Comparison of ENCODE assay signal across 16 mouse cellular contexts in genomic region chr3:121364388-121364787, GRCm38 (mm10).
A peak's percentile ranks its signal among the peaks of the same experiment; 100 is the strongest.
DNase-seq lines count a peak whose midpoint lies in the region; ATAC-seq and TF ChIP-seq lines count a peak whose summit lies in the region.
"Had no signal": no experiment of that assay in that cellular context is flagged by ENCODE, and none has a peak within 500 bp of the region (broad histone marks: within the 10 kb centered on the region; RNA-seq: fewer than 3 reads in every experiment).

No protein-coding gene starts in this region.

- H3K9me3 ChIP-seq in heart, postnatal 0 days (replicated peaks; ENCODE audit: control insufficient read depth, low read length) = no peaks in the 10 kb centered on the region
- H3K9me3 ChIP-seq in lung, embryonic 15.5 days = no peaks in the 10 kb centered on the region
- no peaks in the 10 kb centered on the region for H3K9me3 ChIP-seq in embryonic facial prominence, embryonic 13.5 days
- no peaks in the 10 kb centered on the region for H3K9me3 ChIP-seq in limb, embryonic 12.5 days
- H3K9me3 ChIP-seq: intestine, embryonic 15.5 days; liver, embryonic 12.5 days had no signal

- WGBS in heart, postnatal 0 days = 65% methylated on average over 4 of the region's 4 CpGs
- WGBS in lung, embryonic 15.5 days = 75% methylated on average over 4 of the region's 4 CpGs
- 23% methylated on average over 4 of the region's 4 CpGs for WGBS in embryonic facial prominence, embryonic 13.5 days
- 36% methylated on average over 4 of the region's 4 CpGs for WGBS in limb, embryonic 12.5 days

- H3K4me2 ChIP-seq in heart, postnatal 0 days (ENCODE audit: low read depth, low read length) = no peak overlapping the region
- H3K4me2 ChIP-seq in lung, embryonic 15.5 days = no peak overlapping the region
- H3K4me2 ChIP-seq in embryonic facial prominence, embryonic 13.5 days = no peak overlapping the region
- H3K4me2 ChIP-seq in limb, embryonic 12.5 days = no peak overlapping the region
- H3K4me2 ChIP-seq: heart, embryonic 11.5 days; hindbrain, embryonic 14.5 days; intestine, embryonic 15.5 days; liver, embryonic 12.5 days had no signal

- H3K4me3 ChIP-seq in heart, postnatal 0 days (ENCODE audit: low read depth, low read length) = no peak overlapping the region
- H3K4me3 ChIP-seq in lung, embryonic 15.5 days = no peak overlapping the region
- no peak overlapping the region for H3K4me3 ChIP-seq in embryonic facial prominence, embryonic 13.5 days
- no peak overlapping the region for H3K4me3 ChIP-seq in limb, embryonic 12.5 days (replicated peaks)
- H3K4me3 ChIP-seq: intestine, embryonic 15.5 days; liver, embryonic 12.5 days had no signal

- no peak for DNase-seq in heart, postnatal 0 days (ENCODE audit: low spot score)
- no peak for DNase-seq in heart, adult 18-20 months
- DNase-seq in lung, adult 18-20 months = no peak
- DNase-seq in testis, postnatal 14 days (ENCODE audit: low spot score) = no peak
- DNase-seq: cerebellum, postnatal 14 days; gastrocnemius, postnatal 25 days; kidney, postnatal 4 days; midbrain, embryonic 14.5 days; retina, postnatal 1 day had no signal

- H3K4me1 ChIP-seq in heart, postnatal 0 days (ENCODE audit: control insufficient read depth, insufficient read depth) = peaks cover 4% of the 10 kb centered on the region; the same call in 1 of the 2 replicates
- H3K4me1 ChIP-seq in lung, embryonic 15.5 days = no peaks in the 10 kb centered on the region
- peaks cover 16% of the 10 kb centered on the region for H3K4me1 ChIP-seq in embryonic facial prominence, embryonic 13.5 days
- H3K4me1 ChIP-seq in limb, embryonic 12.5 days (replicated peaks) = peaks cover 10% of the 10 kb centered on the region; the same call in 1 of the 2 replicates
- H3K4me1 ChIP-seq: intestine, embryonic 15.5 days had no signal

- no peaks in the 10 kb centered on the region for H3K36me3 ChIP-seq in heart, postnatal 0 days (replicated peaks; ENCODE audit: control insufficient read depth, insufficient read depth, low read length)
- H3K36me3 ChIP-seq in lung, embryonic 15.5 days = no peaks in the 10 kb centered on the region
- H3K36me3 ChIP-seq in embryonic facial prominence, embryonic 13.5 days = no peaks in the 10 kb centered on the region
- H3K36me3 ChIP-seq in limb, embryonic 12.5 days = no peaks in the 10 kb centered on the region
- H3K36me3 ChIP-seq: intestine, embryonic 15.5 days had no signal

- no peak overlapping the region for H3K9ac ChIP-seq in heart, postnatal 0 days (replicated peaks; ENCODE audit: low read depth, low read length)
- no peak overlapping the region for H3K9ac ChIP-seq in lung, embryonic 15.5 days
- no peak overlapping the region for H3K9ac ChIP-seq in embryonic facial prominence, embryonic 13.5 days
- H3K9ac ChIP-seq in limb, embryonic 12.5 days (replicated peaks) = no peak overlapping the region
- H3K9ac ChIP-seq: hindbrain, embryonic 14.5 days; intestine, embryonic 15.5 days; liver, embryonic 12.5 days had no signal

- no peak for TF ChIP-seq EP300 in heart, postnatal 0 days (IDR thresholded peaks at IDR 0.05; ENCODE audit: low read depth)

- 0 out of 2 replicates have a peak overlapping the region, but pooled peaks have one; percentile 53 for H3K27ac ChIP-seq in heart, postnatal 0 days (ENCODE audit: low read depth)
- peak overlapping the region; percentile 54 for H3K27ac ChIP-seq in lung, embryonic 15.5 days
- peak overlapping the region; percentile 74 for H3K27ac ChIP-seq in embryonic facial prominence, embryonic 13.5 days
- H3K27ac ChIP-seq in limb, embryonic 12.5 days = 0 out of 2 replicates have a peak overlapping the region, but pooled peaks have one; percentile 50
- H3K27ac ChIP-seq: hindbrain, embryonic 14.5 days; intestine, embryonic 15.5 days; liver, embryonic 12.5 days had no signal

- TF ChIP-seq CTCF in heart, postnatal 0 days (IDR thresholded peaks at IDR 0.05; ENCODE audit: low read depth) = no peak

- H3K27me3 ChIP-seq in heart, postnatal 0 days (ENCODE audit: control insufficient read depth, insufficient read depth, low read length) = no peaks in the 10 kb centered on the region
- H3K27me3 ChIP-seq in lung, embryonic 15.5 days = no peaks in the 10 kb centered on the region
- no peaks in the 10 kb centered on the region for H3K27me3 ChIP-seq in embryonic facial prominence, embryonic 13.5 days
- H3K27me3 ChIP-seq in limb, embryonic 12.5 days = no peaks in the 10 kb centered on the region
- H3K27me3 ChIP-seq: intestine, embryonic 15.5 days; liver, embryonic 12.5 days had no signal

- no peak for ATAC-seq in heart, postnatal 0 days (ENCODE audit: insufficient read depth, low read depth)
- no peak for ATAC-seq in lung, embryonic 15.5 days (ENCODE audit: borderline replicate concordance, extremely low read depth, low FRiP score, low TSS enrichment)
- ATAC-seq in embryonic facial prominence, embryonic 13.5 days (ENCODE audit: insufficient number of reproducible peaks, insufficient read depth, low FRiP score, low TSS enrichment, low read depth) = no peak
- ATAC-seq in limb, embryonic 12.5 days (ENCODE audit: insufficient number of reproducible peaks, insufficient read depth, low FRiP score, low TSS enrichment, low read depth) = no peak
- ATAC-seq: intestine, embryonic 15.5 days; liver, embryonic 12.5 days had no signal
